Mouse (Mus musculus): Measurements from ENCODE around the gene Cd28. TPM values are rescaled to one million over a fixed set of nuclear protein-coding genes. Genes with fewer than 3 reads are reported as not detected.

Gene Cd28
- polyA plus RNA-seq, 2 experiments: 0.24 to 0.25 TPM

GRCm38 (mm10) chr1:60803825-60804696, 87.5 kb downstream of the Cd28 start:
- no peaks in the 10 kb centered on the region for H3K9me3 ChIP-seq (ENCODE audit: control insufficient read depth, low read length)
- no peak overlapping the region for H3K4me3 ChIP-seq (replicated peaks; ENCODE audit: low read length)
- H3K4me1 ChIP-seq (ENCODE audit: control insufficient read depth, insufficient read depth, low read length): no peaks in the 10 kb centered on the region
- DNase-seq (ENCODE audit: low spot score): peak; percentile 43
- H3K36me3 ChIP-seq (ENCODE audit: control insufficient read depth, insufficient read depth, low read length): no peaks in the 10 kb centered on the region
- WGBS: 74% methylated on average over 6 of the region's 6 CpGs
- no peak for ATAC-seq (ENCODE audit: low FRiP score, low read depth)
- no peak for TF ChIP-seq POLR2A (IDR thresholded peaks at IDR 0.05; ENCODE audit: borderline replicate concordance, extremely low read depth, insufficient read depth, insufficient read length)
- H3K27ac ChIP-seq (replicated peaks; ENCODE audit: low read depth, low read length): no peak overlapping the region
- H3K4me2 ChIP-seq (replicated peaks; ENCODE audit: low read depth, low read length, severe bottlenecking): no peak overlapping the region
- no peaks in the 10 kb centered on the region for H3K27me3 ChIP-seq (ENCODE audit: control insufficient read depth, insufficient read depth, low read length)
- H3K9ac ChIP-seq (ENCODE audit: low read depth, low read length, severe bottlenecking): no peak overlapping the region

DNA sequence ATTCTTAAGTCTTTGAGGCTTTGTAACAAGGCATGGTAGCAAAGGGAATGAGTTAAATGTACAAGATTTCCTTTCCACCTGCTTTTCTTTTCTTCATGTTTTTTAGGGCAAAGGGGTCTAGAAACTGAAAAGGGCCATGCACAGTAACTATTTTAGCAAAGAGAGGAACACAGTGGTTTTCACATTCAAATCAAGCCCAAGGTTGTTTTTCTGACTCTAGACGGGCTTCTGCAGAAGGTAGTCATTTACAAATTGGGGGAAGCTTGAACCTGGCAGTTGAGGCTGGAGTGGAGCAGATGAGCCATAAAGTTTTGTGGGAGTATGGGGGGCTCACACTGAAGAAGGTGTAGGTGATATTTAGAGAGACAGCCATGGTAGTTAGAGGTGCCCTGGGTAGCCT, 88.6 kb downstream of the Cd28 start:
- WGBS: 53% methylated on average over 1 of the region's 1 CpGs
- DNase-seq (ENCODE audit: low spot score) (no peak), ATAC-seq (ENCODE audit: low FRiP score, low read depth) (no peak)
- Histone ChIP-seq H3K9me3 (ENCODE audit: control insufficient read depth, low read length) (no peaks in the 10 kb centered on the region), H3K4me3 (replicated peaks; ENCODE audit: low read length) (no peak overlapping the region), H3K4me1 (ENCODE audit: control insufficient read depth, insufficient read depth, low read length) (no peaks in the 10 kb centered on the region), H3K27me3 (ENCODE audit: control insufficient read depth, insufficient read depth, low read length) (no peaks in the 10 kb centered on the region), H3K27ac (replicated peaks; ENCODE audit: low read depth, low read length) (no peak overlapping the region), H3K4me2 (replicated peaks; ENCODE audit: low read depth, low read length, severe bottlenecking) (no peak overlapping the region), H3K9ac (ENCODE audit: low read depth, low read length, severe bottlenecking) (no peak overlapping the region), H3K36me3 (ENCODE audit: control insufficient read depth, insufficient read depth, low read length) (no peaks in the 10 kb centered on the region)
- TF ChIP-seq POLR2A (IDR thresholded peaks at IDR 0.05; ENCODE audit: borderline replicate concordance, extremely low read depth, insufficient read depth, insufficient read length): no peak

DNA sequence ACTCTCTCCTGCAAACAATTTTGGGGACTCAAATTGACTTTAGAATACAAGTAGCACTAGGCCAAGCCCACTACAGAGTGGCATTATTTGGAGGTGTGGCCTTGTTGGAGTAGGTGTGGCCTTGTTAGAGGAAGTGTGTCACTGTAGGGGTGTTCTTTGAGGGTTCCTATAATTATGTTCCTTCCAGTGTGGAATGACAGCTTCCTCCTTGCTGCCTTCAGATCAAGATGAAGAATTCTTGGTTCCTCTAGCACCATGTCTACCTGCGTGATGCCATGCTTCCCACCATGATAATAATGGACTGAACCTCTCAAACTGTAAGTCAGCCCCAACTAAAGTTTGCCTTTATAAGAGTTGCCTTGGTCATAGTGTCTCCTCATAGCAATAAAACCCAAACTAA, 91.1 kb downstream of the Cd28 start:
- Histone ChIP-seq H3K36me3 (ENCODE audit: control insufficient read depth, insufficient read depth, low read length) (no peaks in the 10 kb centered on the region), H3K4me1 (ENCODE audit: control insufficient read depth, insufficient read depth, low read length) (no peaks in the 10 kb centered on the region), H3K9ac (ENCODE audit: low read depth, low read length, severe bottlenecking) (no peak overlapping the region), H3K27ac (replicated peaks; ENCODE audit: low read depth, low read length) (no peak overlapping the region), H3K27me3 (ENCODE audit: control insufficient read depth, insufficient read depth, low read length) (no peaks in the 10 kb centered on the region), H3K9me3 (ENCODE audit: control insufficient read depth, low read length) (no peaks in the 10 kb centered on the region), H3K4me3 (replicated peaks; ENCODE audit: low read length) (no peak overlapping the region), H3K4me2 (replicated peaks; ENCODE audit: low read depth, low read length, severe bottlenecking) (no peak overlapping the region)
- ATAC-seq (ENCODE audit: low FRiP score, low read depth) (no peak), DNase-seq (ENCODE audit: low spot score) (no peak)
- no peak for TF ChIP-seq POLR2A (IDR thresholded peaks at IDR 0.05; ENCODE audit: borderline replicate concordance, extremely low read depth, insufficient read depth, insufficient read length)
- WGBS: 100% methylated on average over 1 of the region's 1 CpGs

GRCm38 (mm10) chr1:60808466-60808865, 91.9 kb downstream of the Cd28 start:
- Histone ChIP-seq H3K4me1 (ENCODE audit: control insufficient read depth, insufficient read depth, low read length) (no peaks in the 10 kb centered on the region), H3K27me3 (ENCODE audit: control insufficient read depth, insufficient read depth, low read length) (no peaks in the 10 kb centered on the region), H3K9me3 (ENCODE audit: control insufficient read depth, low read length) (no peaks in the 10 kb centered on the region), H3K4me3 (replicated peaks; ENCODE audit: low read length) (no peak overlapping the region), H3K4me2 (replicated peaks; ENCODE audit: low read depth, low read length, severe bottlenecking) (no peak overlapping the region), H3K27ac (replicated peaks; ENCODE audit: low read depth, low read length) (no peak overlapping the region), H3K9ac (ENCODE audit: low read depth, low read length, severe bottlenecking) (no peak overlapping the region), H3K36me3 (ENCODE audit: control insufficient read depth, insufficient read depth, low read length) (no peaks in the 10 kb centered on the region)
- no peak for ATAC-seq (ENCODE audit: low FRiP score, low read depth)
- TF ChIP-seq POLR2A (IDR thresholded peaks at IDR 0.05; ENCODE audit: borderline replicate concordance, extremely low read depth, insufficient read depth, insufficient read length): no peak
- 82% methylated on average over 2 of the region's 2 CpGs for WGBS
- DNase-seq (ENCODE audit: low spot score): no peak

- Histone ChIP-seq H3K27ac (replicated peaks; ENCODE audit: low read depth, low read length) (no peak overlapping the region), H3K9ac (ENCODE audit: low read depth, low read length, severe bottlenecking) (no peak overlapping the region), H3K27me3 (ENCODE audit: control insufficient read depth, insufficient read depth, low read length) (no peaks in the 10 kb centered on the region), H3K9me3 (ENCODE audit: control insufficient read depth, low read length) (no peaks in the 10 kb centered on the region), H3K36me3 (ENCODE audit: control insufficient read depth, insufficient read depth, low read length) (no peaks in the 10 kb centered on the region), H3K4me3 (replicated peaks; ENCODE audit: low read length) (no peak overlapping the region), H3K4me2 (replicated peaks; ENCODE audit: low read depth, low read length, severe bottlenecking) (no peak overlapping the region), H3K4me1 (ENCODE audit: control insufficient read depth, insufficient read depth, low read length) (no peaks in the 10 kb centered on the region)
- TF ChIP-seq POLR2A (IDR thresholded peaks at IDR 0.05; ENCODE audit: borderline replicate concordance, extremely low read depth, insufficient read depth, insufficient read length): no peak
- no peak for ATAC-seq (ENCODE audit: low FRiP score, low read depth)
- peak; percentile 35 for DNase-seq (ENCODE audit: low spot score)
- 77% methylated on average over 12 of the region's 12 CpGs for WGBS
Measured at GRCm38 (mm10) chr1:60809166-60809565, 92.6 kb downstream of the Cd28 start.

All from limb, embryonic 14.5 days (tissue).